Mouse (Mus musculus): ENCODE measurements around the gene Smchd1. TPM values are rescaled to one million over a fixed set of nuclear protein-coding genes. Genes with fewer than 3 reads are reported as not detected.

The Smchd1 gene
- polyA plus RNA-seq (2015; fragmentation: Nextera tagmentation; extraction: Ambion mirVana): 52.7 and 55.0 TPM in 2 replicates

- Histone ChIP-seq H3K4me1 (peaks cover 30% of the 10 kb centered on the region), H3K27me3 (no peaks in the 10 kb centered on the region), H3K36me3 (no peaks in the 10 kb centered on the region), H3K4me3 (peak within 1 kb of the TSS; percentile 98), H3K27ac (replicated peaks) (peak within 1 kb of the TSS; percentile 98), H3K9me3 (no peaks in the 10 kb centered on the region), H3K4me2 (replicated peaks) (peak within 1 kb of the TSS; percentile 78), H3K9ac (replicated peaks) (peak within 1 kb of the TSS; percentile 85)
- WGBS: under 1% methylated on average over 85 of the region's 109 CpGs
- peak; percentile 96 for ATAC-seq (replicated peaks)
These were observed at the start of gene Smchd1 for GRCm38 (mm10) chr17:71474762-71475704. Gene Smchd1 (minus strand): TSS chr17:71475343.

- H3K9me3 ChIP-seq: no peaks in the 10 kb centered on the region
- H3K36me3 ChIP-seq: peaks cover 32% of the 10 kb centered on the region
- 98% methylated on average over 11 of the region's 11 CpGs for WGBS
- no peak overlapping the region for H3K4me2 ChIP-seq (replicated peaks)
- no peaks in the 10 kb centered on the region for H3K4me1 ChIP-seq
- no peaks in the 10 kb centered on the region for H3K27me3 ChIP-seq
- H3K27ac ChIP-seq (replicated peaks): no peak overlapping the region
- ATAC-seq (replicated peaks): no peak
- H3K9ac ChIP-seq (replicated peaks): no peak overlapping the region
- H3K4me3 ChIP-seq: no peak overlapping the region
These were observed 35.2 kb upstream of the Smchd1 start for GRCm38 (mm10) chr17:71510297-71510696.

GRCm38 (mm10) chr17:71506832-71507231, 31.7 kb upstream of the Smchd1 start:
- H3K4me1 ChIP-seq: no peaks in the 10 kb centered on the region
- H3K36me3 ChIP-seq: peaks cover 27% of the 10 kb centered on the region
- H3K9ac ChIP-seq (replicated peaks): no peak overlapping the region
- H3K4me3 ChIP-seq: no peak overlapping the region
- H3K4me2 ChIP-seq (replicated peaks): no peak overlapping the region
- no peaks in the 10 kb centered on the region for H3K9me3 ChIP-seq
- ATAC-seq (replicated peaks): no peak
- 87% methylated on average over 8 of the region's 8 CpGs for whole genome bisulfite sequencing
- no peak overlapping the region for H3K27ac ChIP-seq (replicated peaks)
- H3K27me3 ChIP-seq: no peaks in the 10 kb centered on the region

- Histone ChIP-seq H3K9ac (replicated peaks) (no peak overlapping the region), H3K4me2 (replicated peaks) (no peak overlapping the region), H3K4me3 (no peak overlapping the region), H3K27me3 (no peaks in the 10 kb centered on the region), H3K36me3 (peaks cover 23% of the 10 kb centered on the region), H3K9me3 (no peaks in the 10 kb centered on the region), H3K27ac (replicated peaks) (no peak overlapping the region), H3K4me1 (no peaks in the 10 kb centered on the region)
- 93% methylated on average over 4 of the region's 4 CpGs for WGBS
- ATAC-seq (replicated peaks): no peak
These were observed 20.6 kb upstream of the Smchd1 start for GRCm38 (mm10) chr17:71495784-71496183.

- Histone ChIP-seq H3K9me3 (no peaks in the 10 kb centered on the region), H3K4me1 (no peaks in the 10 kb centered on the region), H3K4me2 (replicated peaks) (no peak overlapping the region), H3K4me3 (no peak overlapping the region), H3K27me3 (no peaks in the 10 kb centered on the region), H3K36me3 (peaks cover 7% of the 10 kb centered on the region; the same call in 1 of the 2 replicates), H3K9ac (replicated peaks) (no peak overlapping the region), H3K27ac (replicated peaks) (no peak overlapping the region)
- 83% methylated on average over 4 of the region's 4 CpGs for WGBS
- no peak for ATAC-seq (replicated peaks)
These were observed 16.2 kb upstream of the Smchd1 start for GRCm38 (mm10) chr17:71491332-71491686.

GRCm38 (mm10) chr17:71490666-71491331, 15.7 kb upstream of the Smchd1 start:
- Histone ChIP-seq H3K4me3 (no peak overlapping the region), H3K36me3 (peaks cover 7% of the 10 kb centered on the region; the same call in 1 of the 2 replicates), H3K4me1 (no peaks in the 10 kb centered on the region; the same call in 1 of the 2 replicates), H3K27ac (replicated peaks) (no peak overlapping the region), H3K27me3 (no peaks in the 10 kb centered on the region), H3K4me2 (replicated peaks) (no peak overlapping the region), H3K9ac (replicated peaks) (no peak overlapping the region), H3K9me3 (no peaks in the 10 kb centered on the region)
- 90% methylated on average over 9 of the region's 9 CpGs for WGBS
- no peak for ATAC-seq (replicated peaks)

- Histone ChIP-seq H3K27me3 (no peaks in the 10 kb centered on the region), H3K9me3 (no peaks in the 10 kb centered on the region), H3K4me3 (no peak overlapping the region), H3K27ac (replicated peaks) (no peak overlapping the region), H3K36me3 (no peaks in the 10 kb centered on the region; the same call in 1 of the 2 replicates), H3K4me1 (no peaks in the 10 kb centered on the region; the same call in 1 of the 2 replicates), H3K9ac (replicated peaks) (no peak overlapping the region), H3K4me2 (replicated peaks) (no peak overlapping the region)
- 76% methylated on average over 9 of the region's 9 CpGs for WGBS
- no peak for ATAC-seq (replicated peaks)
These were observed 14.7 kb upstream of the Smchd1 start for GRCm38 (mm10) chr17:71489703-71490461.

- ATAC-seq (replicated peaks): no peak
- H3K36me3 ChIP-seq: no peaks in the 10 kb centered on the region
- H3K27ac ChIP-seq (replicated peaks): no peak overlapping the region
- H3K4me1 ChIP-seq: no peaks in the 10 kb centered on the region; the same call in 1 of the 2 replicates
- no peaks in the 10 kb centered on the region for H3K27me3 ChIP-seq
- 55% methylated on average over 8 of the region's 8 CpGs for WGBS
- H3K9ac ChIP-seq (replicated peaks): no peak overlapping the region
- no peaks in the 10 kb centered on the region for H3K9me3 ChIP-seq
- no peak overlapping the region for H3K4me3 ChIP-seq
- no peak overlapping the region for H3K4me2 ChIP-seq (replicated peaks)
These were observed 11.2 kb upstream of the Smchd1 start for GRCm38 (mm10) chr17:71486231-71486851.

- H3K36me3 ChIP-seq: no peaks in the 10 kb centered on the region
- H3K4me1 ChIP-seq: no peaks in the 10 kb centered on the region; the same call in 1 of the 2 replicates
- no peak overlapping the region for H3K4me3 ChIP-seq
- WGBS: 55% methylated on average over 12 of the region's 12 CpGs
- no peaks in the 10 kb centered on the region for H3K27me3 ChIP-seq
- no peak overlapping the region for H3K27ac ChIP-seq (replicated peaks)
- no peak overlapping the region for H3K9ac ChIP-seq (replicated peaks)
- H3K9me3 ChIP-seq: no peaks in the 10 kb centered on the region
- H3K4me2 ChIP-seq (replicated peaks): 0 out of 2 replicates have a peak overlapping the region, but pooled peaks have one; percentile 6
- no peak for ATAC-seq (replicated peaks)
These were observed 10.7 kb upstream of the Smchd1 start for GRCm38 (mm10) chr17:71485791-71486230.

- no peaks in the 10 kb centered on the region; the same call in 1 of the 2 replicates for H3K4me1 ChIP-seq
- no peak overlapping the region for H3K4me2 ChIP-seq (replicated peaks)
- H3K9ac ChIP-seq (replicated peaks): no peak overlapping the region
- H3K27me3 ChIP-seq: no peaks in the 10 kb centered on the region
- no peak overlapping the region for H3K4me3 ChIP-seq
- no peaks in the 10 kb centered on the region for H3K36me3 ChIP-seq
- no peak for ATAC-seq (replicated peaks)
- no peaks in the 10 kb centered on the region for H3K9me3 ChIP-seq
- 94% methylated on average over 5 of the region's 5 CpGs for WGBS
- H3K27ac ChIP-seq (replicated peaks): no peak overlapping the region
These were observed 9.6 kb upstream of the Smchd1 start for GRCm38 (mm10) chr17:71484711-71485110.

GRCm38 (mm10) chr17:71483418-71484060, 8.4 kb upstream of the Smchd1 start:
- Histone ChIP-seq H3K27ac (replicated peaks) (no peak overlapping the region), H3K27me3 (no peaks in the 10 kb centered on the region), H3K4me1 (no peaks in the 10 kb centered on the region; the same call in 1 of the 2 replicates), H3K4me2 (replicated peaks) (no peak overlapping the region), H3K9ac (replicated peaks) (no peak overlapping the region), H3K36me3 (no peaks in the 10 kb centered on the region), H3K9me3 (no peaks in the 10 kb centered on the region), H3K4me3 (no peak overlapping the region)
- 92% methylated on average over 7 of the region's 7 CpGs for WGBS
- no peak for ATAC-seq (replicated peaks)

All from forebrain, embryonic 15.5 days (tissue).